Mouse (Mus musculus): ENCODE measurements around the gene Commd4.

The Commd4 gene

DNA sequence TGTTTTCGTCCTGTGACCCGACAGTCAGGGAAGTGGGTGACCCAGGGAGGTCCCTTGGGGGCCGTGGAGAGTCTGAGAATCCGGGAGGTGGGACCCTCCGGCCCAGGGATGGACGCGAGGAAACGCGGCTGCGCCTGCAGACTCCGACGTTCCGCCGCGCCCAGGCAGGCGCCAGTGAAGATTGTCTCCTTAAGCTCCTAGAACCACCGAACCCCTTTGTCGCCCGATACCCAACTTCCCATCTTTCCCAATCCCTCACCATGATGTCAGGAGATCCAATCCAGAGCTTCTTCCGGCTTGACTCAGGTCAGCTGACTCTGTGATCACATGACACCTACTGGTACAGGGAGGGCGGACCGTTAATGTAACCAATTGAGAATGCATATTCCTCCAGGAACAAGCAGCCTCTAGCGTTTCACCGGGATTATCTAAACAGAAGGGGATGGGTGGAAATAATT lies at the start of gene Commd4:
Commd4 (minus strand) TSS at position 319 of the 458 bp plus-strand sequence.
- DNase-seq = peak; percentile 94

- no peak for DNase-seq
Observed at GRCm38 (mm10) chr9:57206896-57207295, 48.8 kb upstream of the Commd4 start.

DNA sequence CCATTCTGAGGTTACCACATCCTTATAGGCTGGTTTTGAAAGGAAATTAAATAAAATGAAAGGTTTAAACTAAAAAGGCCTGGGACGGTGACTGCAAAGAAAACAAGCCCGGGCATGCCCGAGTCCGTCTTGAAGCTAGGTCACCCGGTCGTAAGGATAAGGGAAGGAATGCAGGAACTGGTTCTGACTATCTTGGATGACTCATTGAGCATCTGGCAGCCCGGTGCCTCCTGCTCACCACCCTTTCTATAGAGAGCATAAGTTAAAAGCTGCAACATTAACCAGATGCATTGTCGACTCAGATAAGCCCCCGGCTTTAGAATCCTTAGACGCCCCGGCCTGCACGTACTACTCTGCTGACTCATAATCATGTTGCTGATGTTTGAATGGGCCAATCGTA lies 45.4 kb upstream of the Commd4 start:
- DNase-seq = peak; percentile 2

DNA sequence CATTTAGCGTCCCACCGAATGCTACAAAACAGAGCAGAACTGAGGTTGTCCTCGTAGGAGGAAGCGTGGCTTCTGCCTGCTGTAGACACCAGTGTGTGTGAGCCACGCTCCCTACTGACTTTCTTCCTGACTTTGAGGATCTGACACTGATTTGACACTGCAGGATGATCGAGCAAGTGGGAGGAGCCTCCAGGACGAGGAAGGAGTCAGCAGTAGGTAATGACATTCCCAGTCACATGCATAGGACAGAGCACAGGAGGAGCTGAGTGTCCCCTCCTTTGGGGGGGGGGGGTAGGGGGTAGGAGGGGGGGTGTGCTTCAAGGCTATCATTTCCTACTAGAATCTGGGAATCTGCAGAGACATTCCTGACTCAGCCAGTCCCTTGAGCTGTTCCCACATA lies 44.9 kb upstream of the Commd4 start:
- no peak for DNase-seq

DNA sequence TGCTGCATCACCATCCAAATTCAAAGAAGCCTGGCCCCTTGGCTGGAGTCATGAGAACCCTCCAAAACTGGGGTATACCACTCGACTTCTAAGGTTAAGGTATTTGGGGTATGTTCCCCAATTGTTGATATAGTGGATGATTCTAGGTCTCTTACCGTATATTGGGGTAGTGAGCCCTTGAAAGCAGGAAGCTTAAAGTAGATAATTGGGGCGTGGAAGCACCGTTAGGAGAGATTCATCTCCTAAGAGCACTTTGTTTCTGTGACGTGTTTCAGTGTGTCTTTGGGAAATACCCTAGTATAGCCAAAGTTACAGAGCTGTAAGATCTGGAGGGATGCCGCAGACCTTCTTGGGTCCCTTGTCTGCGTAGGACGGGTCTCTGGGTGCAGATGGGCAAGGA lies 39.3 kb upstream of the Commd4 start:
- DNase-seq = no peak

DNA sequence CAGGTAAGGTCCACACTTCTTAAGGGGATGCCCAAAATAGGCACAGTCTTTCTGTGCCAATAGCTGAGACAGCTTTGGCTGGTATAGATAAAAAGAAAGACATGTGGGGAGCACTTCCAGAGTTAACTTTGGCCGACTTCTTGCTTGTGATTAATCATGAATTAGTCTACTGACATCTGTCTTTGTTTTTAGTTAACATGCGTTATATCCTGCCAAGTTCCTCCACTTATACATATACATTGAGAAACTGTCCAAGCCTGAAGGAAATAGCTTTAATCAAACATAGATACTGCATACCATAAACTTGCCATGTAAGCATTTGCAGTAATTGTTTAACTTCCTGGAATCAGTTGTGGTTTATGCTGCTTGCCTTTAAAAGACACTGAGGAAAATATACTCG lies 38.6 kb upstream of the Commd4 start:
- no peak for DNase-seq

- no peak for DNase-seq
Observed at GRCm38 (mm10) chr9:57168411-57168810, 10.3 kb upstream of the Commd4 start.

GRCm38 (mm10) chr9:57166173-57166572 lies 8.0 kb upstream of the Commd4 start:
- no peak for DNase-seq

DNA sequence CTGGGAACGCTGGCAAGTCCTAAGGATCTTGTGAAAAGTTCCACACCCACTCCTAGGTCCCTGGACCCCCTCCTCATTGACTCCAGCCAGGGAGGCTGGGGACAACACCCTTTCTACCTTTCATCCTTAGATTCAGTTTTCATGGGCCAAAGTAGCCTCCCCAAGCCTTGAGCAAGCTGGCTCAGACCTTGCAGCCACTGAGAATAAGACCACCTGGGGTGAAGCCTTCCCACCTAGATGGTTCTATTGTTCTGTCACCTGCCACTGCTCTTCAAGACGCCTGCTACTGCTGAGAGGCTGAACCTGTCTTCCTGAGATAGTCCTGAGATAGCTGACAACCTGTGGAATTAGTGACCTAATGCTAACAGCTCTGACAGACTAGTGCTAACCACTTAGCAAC lies 5.0 kb upstream of the Commd4 start:
- DNase-seq = no peak

DNA sequence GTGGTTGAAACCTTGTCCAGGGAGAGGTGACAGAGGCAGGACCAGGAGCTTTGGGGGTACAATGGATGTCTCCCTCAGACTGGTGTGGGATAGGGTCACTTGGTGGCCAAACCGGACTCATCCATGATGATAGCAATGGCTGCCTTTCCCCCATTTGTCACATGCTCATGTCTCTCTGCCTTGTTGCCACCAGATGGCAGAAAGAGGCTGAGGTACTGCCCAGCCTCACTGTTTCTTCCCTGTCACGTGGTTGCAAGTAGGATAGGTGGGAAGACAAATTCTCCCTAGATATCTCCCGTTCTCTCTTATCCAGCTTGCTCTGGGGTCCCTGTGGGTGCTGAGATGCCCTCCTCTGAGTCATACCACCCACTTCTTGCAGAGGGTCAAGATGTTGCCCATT lies 4.4 kb upstream of the Commd4 start:
- no peak for DNase-seq

DNA sequence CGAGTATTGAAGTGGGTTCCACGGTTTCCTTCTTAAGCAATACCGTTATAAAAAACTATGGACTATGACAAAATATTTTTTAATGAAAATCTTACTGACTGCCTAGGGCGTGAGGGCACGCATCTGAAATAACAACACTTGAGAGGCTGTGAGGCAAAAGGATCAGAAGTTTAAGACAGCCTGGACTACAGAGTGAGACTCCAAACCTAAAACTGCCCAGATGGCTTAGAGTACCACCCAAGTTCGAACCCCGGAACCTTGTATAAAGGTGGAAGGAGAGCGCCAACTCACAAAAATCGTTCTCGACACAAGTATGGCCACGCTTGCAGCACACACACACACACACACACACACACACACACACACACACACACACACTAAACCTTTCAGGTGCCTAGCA lies 375 bp upstream of the Commd4 start:
- no peak for DNase-seq

- DNase-seq = no peak
Observed at GRCm38 (mm10) chr9:57157499-57157898, 632 bp downstream of the Commd4 start.

DNA sequence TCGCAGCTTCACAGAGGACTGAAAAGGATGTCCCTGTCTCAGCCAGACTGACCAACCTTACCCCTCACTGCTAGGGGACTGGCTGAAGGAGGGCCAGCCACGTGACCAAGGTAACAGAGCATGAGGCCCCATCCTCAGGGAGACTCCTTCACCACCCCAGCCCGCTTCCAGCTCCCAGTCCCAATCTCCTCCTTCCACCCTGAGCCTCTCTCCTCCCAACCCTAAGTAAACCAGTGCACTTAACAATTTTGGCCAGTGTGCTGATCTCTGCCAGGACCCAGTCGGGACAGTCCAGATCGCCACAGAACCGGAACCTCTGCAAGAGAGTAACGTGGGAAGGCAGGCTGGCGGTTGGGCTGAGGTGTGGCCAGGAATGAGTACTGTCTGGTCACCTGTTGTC lies 1.3 kb downstream of the Commd4 start:
- no peak for DNase-seq

GRCm38 (mm10) chr9:57156383-57156782 lies 1.7 kb downstream of the Commd4 start:
- no peak for DNase-seq

DNA sequence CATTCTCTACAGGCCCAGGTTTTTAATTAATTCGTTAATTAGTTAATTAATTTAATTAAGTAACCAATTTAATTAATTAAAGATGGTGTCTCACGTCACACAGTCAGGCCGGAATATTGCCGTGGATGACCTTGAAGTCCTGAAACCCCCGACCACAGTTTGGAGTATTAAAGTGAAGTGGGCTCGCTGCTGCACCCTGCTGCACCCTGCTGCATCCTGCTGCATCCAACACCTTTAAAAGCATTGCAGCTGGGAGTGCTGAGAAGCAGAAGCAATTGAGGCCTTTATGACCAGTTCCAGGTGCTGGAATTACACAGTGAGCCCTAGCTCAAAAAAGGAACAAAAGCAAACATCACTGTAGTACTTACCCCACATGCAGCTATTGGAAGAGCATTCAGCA lies 5.8 kb downstream of the Commd4 start:
- no peak for DNase-seq

GRCm38 (mm10) chr9:57150192-57150591 lies 7.9 kb downstream of the Commd4 start:
- DNase-seq = no peak

DNA sequence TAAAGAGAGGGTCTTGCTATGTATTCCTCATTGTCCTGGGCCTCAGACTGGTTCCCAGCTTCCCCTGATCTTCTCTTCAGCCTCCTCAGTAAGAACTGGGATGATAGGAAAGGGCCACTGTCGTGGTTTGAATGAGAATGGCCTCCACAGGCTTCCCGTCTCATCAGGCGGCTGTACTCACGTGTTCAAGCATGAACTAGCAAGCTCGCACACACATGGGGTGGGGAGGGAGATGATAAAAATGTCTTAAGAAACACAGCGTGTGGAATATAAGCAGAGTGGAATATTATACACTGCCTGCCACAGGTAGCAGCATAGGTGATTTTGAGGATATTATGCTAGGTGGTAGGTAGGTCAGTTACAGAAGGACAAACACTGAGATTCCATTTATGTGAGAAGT lies 9.1 kb downstream of the Commd4 start:
- no peak for DNase-seq

DNA sequence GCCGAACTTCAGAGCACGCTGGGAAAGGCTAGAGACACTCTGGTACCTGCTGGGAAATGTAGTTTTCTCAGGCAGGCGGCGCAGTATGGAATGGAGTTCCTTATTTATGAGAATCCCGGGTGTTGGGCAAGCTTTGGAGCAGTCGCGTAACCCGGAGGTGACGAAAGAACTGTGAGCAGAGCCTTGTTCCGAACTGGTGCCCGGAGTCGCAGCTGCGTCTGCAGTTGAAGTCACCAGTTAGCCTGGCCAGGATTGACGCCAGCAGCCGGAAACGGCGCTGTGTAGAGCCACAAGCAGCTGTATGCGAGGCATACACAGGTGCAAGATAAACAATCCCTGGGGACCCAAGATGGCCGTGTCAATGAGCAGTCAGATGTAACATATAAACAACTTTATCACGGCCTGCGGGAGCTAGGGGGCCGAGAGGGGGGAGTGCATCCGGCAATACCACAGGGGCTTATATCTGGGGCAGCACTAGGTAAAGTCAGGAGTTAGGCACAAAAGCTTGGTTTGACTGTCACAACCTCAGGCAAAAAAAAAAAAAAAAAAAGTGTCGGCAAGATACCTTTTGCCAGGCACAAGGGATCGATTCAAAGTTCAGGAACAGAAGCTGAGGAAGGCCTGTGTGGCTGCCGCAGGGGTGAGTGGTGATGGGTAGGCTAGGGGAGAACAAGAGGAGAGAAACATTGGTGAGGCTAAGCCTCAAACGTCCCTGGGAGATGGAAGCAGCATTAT lies 9.8 kb downstream of the Commd4 start, which contains the start of gene Neil1:
Neil1 (minus strand) TSS at position 162 of the 735 bp plus-strand sequence.
- DNase-seq = peak; percentile 94

DNA sequence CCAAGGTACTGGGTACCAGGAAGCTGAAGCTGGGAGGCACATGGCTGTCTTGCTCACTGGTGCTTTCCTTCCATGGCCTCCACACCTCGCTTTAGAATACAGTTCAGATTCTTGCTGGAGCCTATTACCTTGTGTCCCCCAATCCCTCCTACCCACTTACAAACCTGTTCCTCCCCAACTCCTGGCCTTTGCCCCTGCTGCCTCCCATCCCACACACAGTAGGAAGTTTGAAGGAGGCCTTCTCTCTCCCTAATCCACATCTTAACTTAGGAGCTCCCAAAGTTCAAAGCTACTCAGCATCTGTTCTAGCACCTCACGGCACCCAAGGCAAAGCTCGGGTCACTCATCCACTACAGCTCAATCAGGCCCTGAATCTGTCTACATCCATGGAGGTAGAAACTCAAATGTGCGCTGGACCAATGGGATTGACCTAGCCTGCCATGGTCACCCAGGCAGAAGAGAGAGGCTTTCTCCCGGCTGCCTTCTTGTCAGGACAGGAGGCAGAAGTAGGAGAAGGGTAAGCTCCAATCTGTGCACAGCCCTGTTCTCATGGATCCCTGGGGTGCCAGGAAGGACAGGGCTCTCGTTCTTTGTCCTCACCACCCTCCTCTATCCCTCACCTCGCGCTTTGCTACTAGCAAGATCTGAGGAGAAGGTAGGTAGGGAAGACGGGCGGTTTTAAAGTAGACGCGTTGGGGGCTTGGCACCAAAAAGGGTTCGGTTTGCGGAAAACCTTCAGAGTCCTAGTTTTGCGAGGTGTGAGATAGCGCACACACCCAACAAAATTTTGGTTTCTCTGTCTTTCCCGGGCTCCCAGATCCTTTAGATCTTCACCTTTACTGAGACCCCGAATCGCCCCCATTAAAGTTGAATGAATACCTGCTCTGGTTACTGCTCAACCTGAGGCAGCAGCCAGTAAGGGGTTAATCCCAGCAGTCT lies 10.7 kb downstream of the Commd4 start:
- no peak for DNase-seq

DNA sequence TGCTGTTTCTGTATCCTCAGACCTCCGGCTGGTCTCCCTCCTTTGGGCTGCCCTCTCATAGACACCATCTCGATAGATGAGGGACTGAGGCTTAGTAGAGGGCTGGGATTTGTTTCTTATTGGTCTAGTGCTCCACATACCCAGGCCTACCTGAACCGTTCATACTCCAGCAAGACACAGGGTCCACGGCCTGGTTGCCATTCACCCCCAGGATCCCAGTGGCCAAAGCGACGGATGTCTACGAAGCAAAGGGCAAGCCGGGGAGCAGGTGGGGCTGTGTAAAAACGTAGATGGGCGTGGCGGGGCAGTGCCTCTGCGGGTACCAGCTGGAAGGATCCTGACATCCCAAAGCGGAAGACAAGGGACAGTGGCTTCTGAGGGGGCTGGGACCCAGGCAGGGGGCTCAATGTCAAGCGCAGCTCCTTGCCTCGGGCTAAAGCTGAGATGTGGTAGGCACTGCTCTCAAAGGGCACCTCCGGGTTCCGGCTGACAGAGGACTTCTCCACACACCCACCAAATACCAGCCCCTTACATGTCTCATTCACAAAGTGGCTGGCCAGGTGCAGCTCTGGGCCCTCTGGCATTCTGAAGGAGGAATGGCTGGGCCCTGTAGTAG lies 11.6 kb downstream of the Commd4 start:
- DNase-seq = no peak

DNA sequence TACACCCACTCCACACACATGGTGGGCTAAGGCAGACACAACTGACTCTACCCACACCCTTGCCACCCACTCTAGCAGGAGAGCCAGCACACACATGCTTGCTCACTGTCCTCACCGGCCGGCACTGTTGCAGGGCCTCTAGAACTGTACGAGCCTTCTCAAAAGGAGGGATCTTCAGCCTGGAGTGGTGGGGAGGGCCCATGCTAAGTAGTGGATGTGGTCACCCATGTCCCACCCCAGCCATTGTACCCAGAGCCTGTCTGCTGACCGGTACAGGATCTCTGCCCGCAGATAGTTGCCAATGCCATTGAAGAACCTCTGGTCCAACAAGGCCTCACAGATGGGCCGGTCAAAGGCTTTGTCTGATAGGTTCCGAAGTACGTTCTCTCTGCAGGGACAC lies 13.3 kb downstream of the Commd4 start:
- DNase-seq = no peak

GRCm38 (mm10) chr9:57143212-57143611 lies 14.9 kb downstream of the Commd4 start:
- no peak for DNase-seq
